Mouse (Mus musculus) stomach, embryonic 15.5 days (tissue): ENCODE measurements around the gene Celf6. TPM values are rescaled to one million over a fixed set of nuclear protein-coding genes. Genes with fewer than 3 reads are reported as not detected.
A peak's percentile ranks its signal among the peaks of the same experiment; 100 is the strongest.

Experiments
- ATAC-seq: fragments of 200-750 bp; cut with Nextera tagmentation; 2 replicates; pipeline ENCODE4 v1.8.0; 2017; ENCODE audit warnings: low read depth, moderate number of reproducible peaks, moderate TSS enrichment; ENCODE audit not compliant: insufficient read depth, low FRiP score
- H3K27ac ChIP-seq: fragments of 300-500 bp; sonication (generic); 2 replicates; pipeline ENCODE4 v1.5.1; 2015; ENCODE audit warnings: mild to moderate bottlenecking, inconsistent platforms
- H3K27me3 ChIP-seq: fragments of 300-500 bp; sonication (generic); replicated peaks from 2 replicates; pipeline ENCODE4 v1.6.1; 2015; ENCODE audit warnings: inconsistent platforms
- H3K36me3 ChIP-seq: fragments of 300-500 bp; sonication (generic); 2 replicates; pipeline ENCODE4 v1.6.1; 2015; ENCODE audit warnings: inconsistent platforms
- H3K4me1 ChIP-seq: fragments of 300-500 bp; sonication (generic); 2 replicates; pipeline ENCODE4 v1.6.1; 2015; ENCODE audit warnings: inconsistent platforms
- H3K4me2 ChIP-seq: fragments of 300-500 bp; sonication (generic); 2 replicates; pipeline ENCODE4 v1.6.1; 2015; ENCODE audit warnings: mild to moderate bottlenecking, inconsistent platforms
- H3K4me3 ChIP-seq: fragments of 300-500 bp; sonication (generic); replicated peaks from 2 replicates; pipeline ENCODE4 v1.5.1; 2015; ENCODE audit warnings: inconsistent platforms
- H3K9ac ChIP-seq: fragments of 300-500 bp; sonication (generic); 2 replicates; pipeline ENCODE4 v1.6.1; 2015; ENCODE audit warnings: inconsistent platforms
- H3K9me3 ChIP-seq: fragments of 300-500 bp; sonication (generic); 2 replicates; pipeline ENCODE4 v1.6.1; 2016; ENCODE audit warnings: inconsistent platforms
- WGBS: fragments of 180-500 bp; shearing (Covaris S2); methylation state at CpG from one replicate; pipeline ENCODE4 v1.1.7; 2015; 5-methylcytosine and 5-hydroxymethylcytosine counted together
- polyA plus RNA-seq: library from polyadenylated mRNA; unstranded; fragments of >200 nt; fragmentation: Nextera tagmentation; extraction: Ambion mirVana; gene quantifications from 2 replicates; pipeline ENCODE4 v1.2.1, GENCODE M21; 2015

Celf6 gene
- 3.4 and 4.5 TPM in 2 replicates for polyA plus RNA-seq

GRCm38 (mm10) chr9:59577844-59578504 is at the start of gene Celf6:
Gene Celf6, plus strand, starts transcription at chr9:59577917.
- no peaks in the 10 kb centered on the region for H3K9me3 ChIP-seq
- H3K4me2 ChIP-seq: peak within 1 kb of the TSS; percentile 80
- WGBS: under 1% methylated on average over 61 of the region's 61 CpGs
- peaks cover 11% of the 10 kb centered on the region for H3K4me1 ChIP-seq
- no peaks in the 10 kb centered on the region for H3K36me3 ChIP-seq
- H3K4me3 ChIP-seq: peak within 1 kb of the TSS; percentile 42
- ATAC-seq: peak; percentile 98
- H3K9ac ChIP-seq: no peak within 1 kb of the TSS
- no peak within 1 kb of the TSS for H3K27ac ChIP-seq
- H3K27me3 ChIP-seq: no peaks in the 10 kb centered on the region

- no peak overlapping the region for H3K9ac ChIP-seq
- no peaks in the 10 kb centered on the region for H3K27me3 ChIP-seq
- H3K36me3 ChIP-seq: no peaks in the 10 kb centered on the region
- 78% methylated on average over 2 of the region's 2 CpGs for WGBS
- no peak overlapping the region for H3K27ac ChIP-seq
- H3K4me3 ChIP-seq: no peak overlapping the region
- no peaks in the 10 kb centered on the region for H3K4me1 ChIP-seq
- no peaks in the 10 kb centered on the region for H3K9me3 ChIP-seq
- no peak for ATAC-seq
- no peak overlapping the region for H3K4me2 ChIP-seq
Measured at GRCm38 (mm10) chr9:59528274-59528673, 49.4 kb upstream of the Celf6 start.

GRCm38 (mm10) chr9:59531645-59532044 is 46.1 kb upstream of the Celf6 start:
- Histone ChIP-seq H3K27me3 (no peaks in the 10 kb centered on the region), H3K9ac (no peak overlapping the region), H3K27ac (no peak overlapping the region), H3K9me3 (no peaks in the 10 kb centered on the region), H3K4me2 (no peak overlapping the region), H3K36me3 (no peaks in the 10 kb centered on the region), H3K4me1 (no peaks in the 10 kb centered on the region), H3K4me3 (no peak overlapping the region)
- 47% methylated on average over 5 of the region's 5 CpGs for WGBS
- no peak for ATAC-seq

- H3K4me3 ChIP-seq: no peak overlapping the region
- no peaks in the 10 kb centered on the region for H3K36me3 ChIP-seq
- no peak for ATAC-seq
- H3K27ac ChIP-seq: no peak overlapping the region
- H3K4me2 ChIP-seq: no peak overlapping the region
- no peaks in the 10 kb centered on the region for H3K4me1 ChIP-seq
- H3K27me3 ChIP-seq: no peaks in the 10 kb centered on the region
- no peak overlapping the region for H3K9ac ChIP-seq
- 63% methylated on average over 2 of the region's 2 CpGs for WGBS
- no peaks in the 10 kb centered on the region for H3K9me3 ChIP-seq
Measured at GRCm38 (mm10) chr9:59533422-59533821, 44.3 kb upstream of the Celf6 start.

GRCm38 (mm10) chr9:59533889-59534288 is 43.8 kb upstream of the Celf6 start:
- WGBS: 71% methylated on average over 4 of the region's 4 CpGs
- no peak overlapping the region for H3K4me3 ChIP-seq
- no peak overlapping the region for H3K27ac ChIP-seq
- H3K36me3 ChIP-seq: no peaks in the 10 kb centered on the region
- H3K27me3 ChIP-seq: no peaks in the 10 kb centered on the region
- no peak for ATAC-seq
- H3K9me3 ChIP-seq: no peaks in the 10 kb centered on the region
- no peaks in the 10 kb centered on the region for H3K4me1 ChIP-seq
- H3K9ac ChIP-seq: no peak overlapping the region
- no peak overlapping the region for H3K4me2 ChIP-seq

GRCm38 (mm10) chr9:59537651-59538050 is 40.1 kb upstream of the Celf6 start:
- WGBS: 78% methylated on average over 3 of the region's 3 CpGs
- Histone ChIP-seq H3K27ac (no peak overlapping the region), H3K4me1 (no peaks in the 10 kb centered on the region), H3K4me2 (no peak overlapping the region), H3K9ac (no peak overlapping the region), H3K9me3 (no peaks in the 10 kb centered on the region), H3K36me3 (no peaks in the 10 kb centered on the region), H3K4me3 (no peak overlapping the region), H3K27me3 (no peaks in the 10 kb centered on the region)
- ATAC-seq: no peak

- WGBS: 1% methylated on average over 55 of the region's 55 CpGs
- ATAC-seq: peak; percentile 86
- H3K9me3 ChIP-seq: no peaks in the 10 kb centered on the region
- H3K4me1 ChIP-seq: no peaks in the 10 kb centered on the region
- no peaks in the 10 kb centered on the region for H3K27me3 ChIP-seq
- H3K4me2 ChIP-seq: peak within 1 kb of the TSS; percentile 81
- peak within 1 kb of the TSS; percentile 50 for H3K9ac ChIP-seq
- peak within 1 kb of the TSS; percentile 57 for H3K27ac ChIP-seq
- H3K4me3 ChIP-seq: peak within 1 kb of the TSS; percentile 71
- H3K36me3 ChIP-seq: no peaks in the 10 kb centered on the region
Measured at GRCm38 (mm10) chr9:59539441-59540137, 38.1 kb upstream of the Celf6 start, which contains the start of the genes Hexa and Tmem202. Gene Hexa, plus strand, starts transcription at chr9:59539540. Gene Tmem202, minus strand, starts transcription at chr9:59539847.

GRCm38 (mm10) chr9:59541617-59542016 is 36.1 kb upstream of the Celf6 start:
- Histone ChIP-seq H3K4me2 (no peak overlapping the region), H3K9ac (no peak overlapping the region), H3K9me3 (no peaks in the 10 kb centered on the region), H3K4me1 (no peaks in the 10 kb centered on the region), H3K36me3 (no peaks in the 10 kb centered on the region), H3K4me3 (no peak overlapping the region; the same call in 1 of the 2 replicates), H3K27me3 (no peaks in the 10 kb centered on the region), H3K27ac (no peak overlapping the region)
- WGBS: 89% methylated on average over 6 of the region's 6 CpGs
- no peak for ATAC-seq

- H3K4me3 ChIP-seq: no peak overlapping the region
- no peak overlapping the region for H3K27ac ChIP-seq
- no peaks in the 10 kb centered on the region for H3K4me1 ChIP-seq
- H3K9ac ChIP-seq: no peak overlapping the region
- ATAC-seq: no peak
- no peak overlapping the region for H3K4me2 ChIP-seq
- H3K36me3 ChIP-seq: no peaks in the 10 kb centered on the region
- H3K9me3 ChIP-seq: no peaks in the 10 kb centered on the region
- no peaks in the 10 kb centered on the region for H3K27me3 ChIP-seq
Measured at GRCm38 (mm10) chr9:59542766-59543324, 34.9 kb upstream of the Celf6 start.

- Histone ChIP-seq H3K4me3 (no peak overlapping the region), H3K4me1 (no peaks in the 10 kb centered on the region), H3K9ac (no peak overlapping the region), H3K27me3 (no peaks in the 10 kb centered on the region), H3K4me2 (no peak overlapping the region), H3K27ac (no peak overlapping the region), H3K36me3 (no peaks in the 10 kb centered on the region), H3K9me3 (no peaks in the 10 kb centered on the region)
- no peak for ATAC-seq
- 72% methylated on average over 5 of the region's 5 CpGs for WGBS
Measured at GRCm38 (mm10) chr9:59544739-59545138, 33.0 kb upstream of the Celf6 start.

- Histone ChIP-seq H3K27me3 (no peaks in the 10 kb centered on the region), H3K4me1 (no peaks in the 10 kb centered on the region), H3K27ac (no peak overlapping the region), H3K4me2 (no peak overlapping the region), H3K4me3 (no peak overlapping the region), H3K9me3 (no peaks in the 10 kb centered on the region), H3K9ac (no peak overlapping the region), H3K36me3 (no peaks in the 10 kb centered on the region)
- ATAC-seq: no peak
- WGBS: 87% methylated on average over 1 of the region's 1 CpGs
Measured at GRCm38 (mm10) chr9:59547869-59548268, 29.8 kb upstream of the Celf6 start.

GRCm38 (mm10) chr9:59548961-59549487 is 28.7 kb upstream of the Celf6 start:
- no peak overlapping the region for H3K4me3 ChIP-seq
- no peaks in the 10 kb centered on the region for H3K4me1 ChIP-seq
- no peak overlapping the region for H3K4me2 ChIP-seq
- no peaks in the 10 kb centered on the region for H3K27me3 ChIP-seq
- H3K9ac ChIP-seq: no peak overlapping the region
- ATAC-seq: no peak
- H3K9me3 ChIP-seq: no peaks in the 10 kb centered on the region
- H3K36me3 ChIP-seq: no peaks in the 10 kb centered on the region
- no peak overlapping the region for H3K27ac ChIP-seq
- WGBS: 55% methylated on average over 2 of the region's 2 CpGs
